Mouse (Mus musculus) cerebellum, adult 2 months (tissue): ENCODE results near the gene Trp53tg5.

Source experiments
- CTCF ChIP-seq: fragments of 200-500 bp; IDR thresholded peaks from 2 replicates; pipeline ENCODE4 v1.5.1; 2011; ENCODE audit warnings: low read depth, mild to moderate bottlenecking, control low read depth, low read length, moderate library complexity, borderline replicate concordance; ENCODE audit not compliant: insufficient read depth
- POLR2A ChIP-seq: fragments of 200-500 bp; IDR thresholded peaks from 2 replicates; pipeline ENCODE4 v1.6.1; 2011; ENCODE audit warnings: low read length, control low read depth, borderline replicate concordance; ENCODE audit not compliant: insufficient read depth

DNA sequence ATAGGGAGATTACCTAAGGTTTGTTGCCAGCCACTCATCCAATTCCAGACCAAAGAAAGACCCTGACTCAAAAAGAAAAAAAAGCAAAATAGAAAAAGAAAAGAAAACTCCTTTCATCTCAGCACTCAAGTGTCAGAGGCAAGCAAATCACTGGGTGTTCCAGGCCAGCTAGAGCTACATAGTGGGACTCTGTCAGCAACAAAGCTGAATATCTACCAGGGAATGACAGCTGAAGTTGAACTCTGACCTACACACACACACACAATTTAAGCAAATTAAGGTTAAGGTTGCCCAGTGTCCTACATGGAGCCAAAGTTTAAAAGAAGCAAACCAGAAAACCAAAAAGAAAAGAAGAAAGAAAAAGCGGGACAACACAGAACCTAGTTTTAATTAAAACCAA lies 25.4 kb downstream of the Trp53tg5 start:
- TF ChIP-seq CTCF = no peak
- no peak for TF ChIP-seq POLR2A
